Mouse (Mus musculus) pancreas, adult 10 weeks (tissue): ENCODE measurements around the gene Rrm2. TPM values are rescaled to one million over a fixed set of nuclear protein-coding genes. Genes with fewer than 3 reads are reported as not detected.

ENCODE experiments used
- polyA plus RNA-seq: library from polyadenylated mRNA; stranded (reverse); fragments of 350-450 nt; fragmentation: Illumina TruSeq; extraction: RNeasy Lipid Tissue Mini Kit (QIAGEN cat#74804); gene quantifications from one replicate; pipeline ENCODE4 v1.2.3, GENCODE M21; 2015; ENCODE audit warnings: low read depth, low replicate concordance; ENCODE audit not compliant: insufficient read depth

Rrm2 gene
- polyA plus RNA-seq, result 2.7 TPM

GRCm38 (mm10) chr12:24707954-24708823, at the start of gene Rrm2:
Rrm2 (plus strand) TSS chr12:24708241.

GRCm38 (mm10) chr12:24681286-24682023, 26.6 kb upstream of the Rrm2 start, which contains the start of gene Cys1:
Cys1 (minus strand) TSS chr12:24681813.

Other genes with a start within 250 kb of the Rrm2 start
- gene Taf1b, start 209.9 kb upstream of the Rrm2 start, polyA plus RNA-seq, result 2.9 TPM
- gene Grhl1, start 136.0 kb upstream of the Rrm2 start, polyA plus RNA-seq, result 1.3 TPM
- 3.5 TPM for gene Klf11, start 57.0 kb upstream of the Rrm2 start, polyA plus RNA-seq
- 6.5 TPM for gene Cys1, start 26.4 kb upstream of the Rrm2 start, polyA plus RNA-seq
- gene Mboat2, start 122.6 kb downstream of the Rrm2 start, polyA plus RNA-seq, result 1.2 TPM